Comparison of ENCODE assay signal across 10 mouse cellular contexts in the genomic region with DNA sequence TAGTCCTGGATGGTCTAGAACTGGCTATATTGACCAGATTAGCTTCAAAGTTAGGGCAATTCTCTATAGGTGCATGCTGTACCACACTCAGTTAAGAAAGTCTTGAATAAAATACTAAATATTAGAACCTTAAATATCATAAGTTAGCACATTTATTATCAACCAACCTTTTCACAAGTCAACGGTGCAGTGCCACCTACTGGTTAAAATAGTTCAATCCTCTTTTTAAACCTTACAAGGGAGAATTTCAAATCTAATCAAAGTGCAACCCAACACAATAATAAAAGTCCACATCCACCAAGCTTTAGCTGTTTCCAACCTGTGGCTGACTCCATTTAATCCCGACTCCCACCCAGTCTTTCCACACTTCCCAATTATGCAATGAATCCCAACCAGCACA. TPM values are rescaled to one million over a fixed set of nuclear protein-coding genes. Genes with fewer than 3 reads are reported as not detected.
DNase-seq lines count a peak whose midpoint lies in the region; ATAC-seq lines count a peak whose summit lies in the region.
"Had no signal": no experiment of that assay in that cellular context is flagged by ENCODE, and none has a peak within 500 bp of the region (broad histone marks: within the 10 kb centered on the region; RNA-seq: fewer than 3 reads in every experiment).

No protein-coding gene starts in this region.

- H3K27me3 ChIP-seq in kidney, embryonic 16.5 days (ENCODE audit: insufficient read depth, low read length) = no peaks in the 10 kb centered on the region
- H3K27me3 ChIP-seq in embryonic facial prominence, embryonic 14.5 days (replicated peaks; ENCODE audit: control insufficient read depth, insufficient read depth, low read length) = no peaks in the 10 kb centered on the region
- no peaks in the 10 kb centered on the region for H3K27me3 ChIP-seq in heart, embryonic 10.5 days (ENCODE audit: insufficient read depth, poor library complexity, severe bottlenecking)
- H3K27me3 ChIP-seq: neural tube, embryonic 15.5 days had no signal

- DNase-seq in cerebellum, postnatal 14 days = peak; percentile 15 to 42
- DNase-seq in cerebellum, postnatal 25 days = no peak
- peak; percentile 14 to 25 for DNase-seq in kidney, postnatal 36 days
- peak; percentile 35 for DNase-seq in CD4-positive helper T cell, adult 2 months (ENCODE audit: low read depth, low spot score)
- DNase-seq in embryonic facial prominence, embryonic 14.5 days (ENCODE audit: low spot score) = peak; percentile 28
- DNase-seq in right cerebral cortex, postnatal 10 days (ENCODE audit: low spot score in 2 of 2) = no peak
- DNase-seq in heart, embryonic 10.5 days (ENCODE audit: low spot score) = no peak
- DNase-seq: cerebellum, adult 8-10 months had no signal

- no peak overlapping the region for H3K27ac ChIP-seq in kidney, embryonic 16.5 days (ENCODE audit: low read length)
- no peak overlapping the region for H3K27ac ChIP-seq in embryonic facial prominence, embryonic 14.5 days (replicated peaks; ENCODE audit: low read depth, low read length)
- no peak overlapping the region for H3K27ac ChIP-seq in heart, embryonic 10.5 days
- H3K27ac ChIP-seq: neural tube, embryonic 15.5 days had no signal

- no peak overlapping the region for H3K4me3 ChIP-seq in kidney, embryonic 16.5 days (ENCODE audit: low read length)
- no peak overlapping the region for H3K4me3 ChIP-seq in embryonic facial prominence, embryonic 14.5 days (ENCODE audit: low read depth, low read length)
- no peak overlapping the region for H3K4me3 ChIP-seq in heart, embryonic 10.5 days
- H3K4me3 ChIP-seq: neural tube, embryonic 15.5 days had no signal

- H3K9ac ChIP-seq in kidney, embryonic 16.5 days (replicated peaks; ENCODE audit: low read length) = no peak overlapping the region
- no peak overlapping the region for H3K9ac ChIP-seq in embryonic facial prominence, embryonic 14.5 days (ENCODE audit: low read depth, low read length)
- H3K9ac ChIP-seq: neural tube, embryonic 15.5 days had no signal

- H3K4me2 ChIP-seq in kidney, embryonic 16.5 days (replicated peaks; ENCODE audit: low read depth, low read length) = no peak overlapping the region
- H3K4me2 ChIP-seq in embryonic facial prominence, embryonic 14.5 days (ENCODE audit: low read depth, low read length) = no peak overlapping the region
- H3K4me2 ChIP-seq: neural tube, embryonic 15.5 days had no signal

- H3K36me3 ChIP-seq in kidney, embryonic 16.5 days (ENCODE audit: insufficient read depth, low read length) = peaks cover 22% of the 10 kb centered on the region
- H3K36me3 ChIP-seq in embryonic facial prominence, embryonic 14.5 days (ENCODE audit: control insufficient read depth, insufficient read depth, low read length) = peaks cover 17% of the 10 kb centered on the region
- H3K36me3 ChIP-seq in heart, embryonic 10.5 days = peaks cover 4% of the 10 kb centered on the region; the same call in 1 of the 2 replicates

- no peaks in the 10 kb centered on the region for H3K9me3 ChIP-seq in kidney, embryonic 16.5 days (ENCODE audit: low read length)
- H3K9me3 ChIP-seq in embryonic facial prominence, embryonic 14.5 days (ENCODE audit: control insufficient read depth, low read length) = no peaks in the 10 kb centered on the region
- no peaks in the 10 kb centered on the region for H3K9me3 ChIP-seq in heart, embryonic 10.5 days
- H3K9me3 ChIP-seq: neural tube, embryonic 15.5 days had no signal

- no peaks in the 10 kb centered on the region; the same call in 1 of the 2 replicates for H3K4me1 ChIP-seq in kidney, embryonic 16.5 days (ENCODE audit: insufficient read depth, low read length)
- no peaks in the 10 kb centered on the region for H3K4me1 ChIP-seq in embryonic facial prominence, embryonic 14.5 days (ENCODE audit: control insufficient read depth, insufficient read depth, low read length)
- H3K4me1 ChIP-seq in heart, embryonic 10.5 days = peaks cover 28% of the 10 kb centered on the region
- H3K4me1 ChIP-seq: neural tube, embryonic 15.5 days had no signal

- ATAC-seq in kidney, embryonic 16.5 days (ENCODE audit: low FRiP score, low TSS enrichment) = no peak
- ATAC-seq in embryonic facial prominence, embryonic 14.5 days (ENCODE audit: low read depth) = no peak

- 59% methylated on average over 2 of the region's 2 CpGs for WGBS in kidney, embryonic 16.5 days
- WGBS in embryonic facial prominence, embryonic 14.5 days = 59% methylated on average over 2 of the region's 2 CpGs
- WGBS in heart, embryonic 10.5 days = 38% methylated on average over 2 of the region's 2 CpGs

RNA-seq across cellular contexts. Expression of gene Ccdc141, which starts 33.5 kb away (rescaled TPM):
- polyA plus RNA-seq in kidney, embryonic 16.5 days (2015; fragmentation: Nextera tagmentation; extraction: Ambion mirVana) = 10.6 and 11.8 TPM in 2 replicates
- 26.4 and 31.2 TPM in 2 replicates for polyA plus RNA-seq in embryonic facial prominence, embryonic 14.5 days (2014; fragmentation: Nextera tagmentation; extraction: Ambion mirVana)
- 150 and 241 TPM in 2 replicates for polyA plus RNA-seq in heart, embryonic 10.5 days (2016; fragmentation: Nextera tagmentation; extraction: Ambion mirVana)

Comparison
In these comparisons a context has a peak if more than half of its experiments do, and no peak if none do; other contexts are left out.
1. DNase-seq: peak in cerebellum, postnatal 14 days (2 of 2), kidney, postnatal 36 days (2 of 2), CD4-positive helper T cell, adult 2 months (single experiment) and embryonic facial prominence, embryonic 14.5 days (single experiment); none in cerebellum, postnatal 25 days (0 of 2), right cerebral cortex, postnatal 10 days (0 of 2) and heart, embryonic 10.5 days (single experiment).